Mouse (Mus musculus) urinary bladder, postnatal 10 days (tissue): Measurements from ENCODE around the gene Nipa2.
"Not testable (repeated sequence)": the region's sequence is repeated elsewhere in the genome, so short reads cannot be mapped to it uniquely, and the experiment has no call there.

ENCODE experiments used
- DNase-seq: peaks from one replicate; pipeline ENCODE4 v3.0.0; 2022; ENCODE audit warnings: low spot score

Gene Nipa2

GRCm38 (mm10) chr7:55935025-55935424 is 27.3 kb downstream of the Nipa2 start:
- no peak for DNase-seq

- no peak for DNase-seq
Observed at GRCm38 (mm10) chr7:55928649-55929048, 33.6 kb downstream of the Nipa2 start.

GRCm38 (mm10) chr7:55927262-55927661 is 35.0 kb downstream of the Nipa2 start:
- DNase-seq: no peak

GRCm38 (mm10) chr7:55918365-55918764 is 43.9 kb downstream of the Nipa2 start:
- not testable (repeated sequence) for DNase-seq

GRCm38 (mm10) chr7:55912118-55912517 is 50.2 kb downstream of the Nipa2 start:
- DNase-seq: no peak

GRCm38 (mm10) chr7:55911371-55911770 is 50.9 kb downstream of the Nipa2 start:
- no peak for DNase-seq

- no peak for DNase-seq
Observed at GRCm38 (mm10) chr7:55910356-55910755, 51.9 kb downstream of the Nipa2 start.

GRCm38 (mm10) chr7:55909519-55909918 is 52.8 kb downstream of the Nipa2 start:
- no peak for DNase-seq

- no peak for DNase-seq
Observed at GRCm38 (mm10) chr7:55905449-55905848, 56.8 kb downstream of the Nipa2 start.

GRCm38 (mm10) chr7:55903766-55904165 is 58.5 kb downstream of the Nipa2 start:
- DNase-seq: no peak

GRCm38 (mm10) chr7:55891797-55892196 is 70.5 kb downstream of the Nipa2 start:
- DNase-seq: no peak

- no peak for DNase-seq
Observed at GRCm38 (mm10) chr7:55890731-55891130, 71.5 kb downstream of the Nipa2 start.

GRCm38 (mm10) chr7:55889996-55890395 is 72.3 kb downstream of the Nipa2 start:
- no peak for DNase-seq

- DNase-seq: no peak
Observed at GRCm38 (mm10) chr7:55888603-55889002, 73.7 kb downstream of the Nipa2 start.
